Mouse (Mus musculus): ENCODE results near the gene C1qtnf1.
A peak's percentile ranks its signal among the peaks of the same experiment; 100 is the strongest.

Gene C1qtnf1

GRCm38 (mm10) chr11:118433398-118433868 is 5.4 kb downstream of the C1qtnf1 start:
- no peak for DNase-seq (ENCODE audit: low read depth in 1 of 2, low spot score in 2 of 2)

GRCm38 (mm10) chr11:118434093-118434492 is 6.1 kb downstream of the C1qtnf1 start:
- no peak for DNase-seq (ENCODE audit: low read depth in 1 of 2, low spot score in 2 of 2)

- no peak for DNase-seq (ENCODE audit: low read depth in 1 of 2, low spot score in 2 of 2)
Measured at GRCm38 (mm10) chr11:118436471-118436935, 8.5 kb downstream of the C1qtnf1 start.

GRCm38 (mm10) chr11:118438665-118439414 is 10.8 kb downstream of the C1qtnf1 start:
- DNase-seq (ENCODE audit: low read depth in 1 of 2, low spot score in 2 of 2) = no peak

GRCm38 (mm10) chr11:118442691-118443090 is 14.7 kb downstream of the C1qtnf1 start:
- DNase-seq (ENCODE audit: low read depth in 1 of 2, low spot score in 2 of 2) = no peak

GRCm38 (mm10) chr11:118443201-118443970 is 15.4 kb downstream of the C1qtnf1 start:
- DNase-seq (ENCODE audit: low read depth in 1 of 2, low spot score in 2 of 2) = peak in 1 of 2 experiments; percentile 45

GRCm38 (mm10) chr11:118445843-118446242 is 17.8 kb downstream of the C1qtnf1 start:
- peak in 1 of 2 experiments; percentile 48 for DNase-seq (ENCODE audit: low read depth in 1 of 2, low spot score in 2 of 2)

GRCm38 (mm10) chr11:118447346-118447745 is 19.3 kb downstream of the C1qtnf1 start:
- DNase-seq (ENCODE audit: low read depth in 1 of 2, low spot score in 2 of 2) = no peak

- DNase-seq (ENCODE audit: low read depth in 1 of 2, low spot score in 2 of 2) = no peak
Measured at GRCm38 (mm10) chr11:118448385-118448784, 20.4 kb downstream of the C1qtnf1 start.

GRCm38 (mm10) chr11:118451211-118451610 is 23.2 kb downstream of the C1qtnf1 start:
- DNase-seq (ENCODE audit: low read depth in 1 of 2, low spot score in 2 of 2) = no peak

GRCm38 (mm10) chr11:118452955-118453354 is 25.0 kb downstream of the C1qtnf1 start:
- no peak for DNase-seq (ENCODE audit: low read depth in 1 of 2, low spot score in 2 of 2)

- no peak for DNase-seq (ENCODE audit: low read depth in 1 of 2, low spot score in 2 of 2)
Measured at GRCm38 (mm10) chr11:118453886-118454671, 26.1 kb downstream of the C1qtnf1 start.

- no peak for DNase-seq (ENCODE audit: low read depth in 1 of 2, low spot score in 2 of 2)
Measured at GRCm38 (mm10) chr11:118455788-118456187, 27.8 kb downstream of the C1qtnf1 start.

GRCm38 (mm10) chr11:118456937-118457336 is 28.9 kb downstream of the C1qtnf1 start:
- peak in 1 of 2 experiments; percentile 42 for DNase-seq (ENCODE audit: low read depth in 1 of 2, low spot score in 2 of 2)

GRCm38 (mm10) chr11:118459051-118459450 is 31.0 kb downstream of the C1qtnf1 start:
- DNase-seq (ENCODE audit: low read depth in 1 of 2, low spot score in 2 of 2) = peak in 1 of 2 experiments; percentile 52

- DNase-seq (ENCODE audit: low read depth in 1 of 2, low spot score in 2 of 2) = no peak
Measured at GRCm38 (mm10) chr11:118459536-118459935, 31.5 kb downstream of the C1qtnf1 start.

GRCm38 (mm10) chr11:118460280-118460679 is 32.3 kb downstream of the C1qtnf1 start:
- peak in 1 of 2 experiments; percentile 31 for DNase-seq (ENCODE audit: low read depth in 1 of 2, low spot score in 2 of 2)

- no peak for DNase-seq (ENCODE audit: low read depth in 1 of 2, low spot score in 2 of 2)
Measured at GRCm38 (mm10) chr11:118467441-118468035, 39.5 kb downstream of the C1qtnf1 start.

- DNase-seq (ENCODE audit: low read depth in 1 of 2, low spot score in 2 of 2) = no peak
Measured at GRCm38 (mm10) chr11:118469509-118470160, 41.6 kb downstream of the C1qtnf1 start.
